Mouse (Mus musculus): ENCODE data around the gene Adamtsl4. TPM values are rescaled to one million over a fixed set of nuclear protein-coding genes. Genes with fewer than 3 reads are reported as not detected.

Adamtsl4 gene
- polyA plus RNA-seq, 1 experiment from 2014 or later, result 3.8 TPM

GRCm38 (mm10) chr3:95636072-95636471, 51.6 kb downstream of the Adamtsl4 start:
- no peak for DNase-seq (ENCODE audit: low spot score)
- H3K4me1 ChIP-seq (ENCODE audit: control insufficient read depth, insufficient read depth, low read length), result no peaks in the 10 kb centered on the region
- peaks cover 75% of the 10 kb centered on the region for H3K36me3 ChIP-seq (ENCODE audit: control insufficient read depth, insufficient read depth, low read length)
- H3K4me3 ChIP-seq (ENCODE audit: low read depth, low read length), result no peak overlapping the region
- ATAC-seq (ENCODE audit: low read depth), result no peak
- H3K4me2 ChIP-seq (ENCODE audit: low read depth, low read length), result no peak overlapping the region
- H3K27me3 ChIP-seq (replicated peaks; ENCODE audit: control insufficient read depth, insufficient read depth, low read length), result no peaks in the 10 kb centered on the region
- H3K9me3 ChIP-seq (ENCODE audit: control insufficient read depth, low read length), result no peaks in the 10 kb centered on the region
- no peak overlapping the region for H3K9ac ChIP-seq (ENCODE audit: low read depth, low read length)
- 88% methylated on average over 4 of the region's 4 CpGs for WGBS
- H3K27ac ChIP-seq (replicated peaks; ENCODE audit: low read depth, low read length), result no peak overlapping the region

GRCm38 (mm10) chr3:95635636-95636035, 52.1 kb downstream of the Adamtsl4 start:
- ATAC-seq (ENCODE audit: low read depth), result no peak
- DNase-seq (ENCODE audit: low spot score), result no peak
- WGBS, result 75% methylated on average over 4 of the region's 4 CpGs
- Histone ChIP-seq H3K4me3 (ENCODE audit: low read depth, low read length) (no peak overlapping the region), H3K27me3 (replicated peaks; ENCODE audit: control insufficient read depth, insufficient read depth, low read length) (no peaks in the 10 kb centered on the region), H3K27ac (replicated peaks; ENCODE audit: low read depth, low read length) (no peak overlapping the region), H3K9ac (ENCODE audit: low read depth, low read length) (no peak overlapping the region), H3K36me3 (ENCODE audit: control insufficient read depth, insufficient read depth, low read length) (peaks cover 79% of the 10 kb centered on the region), H3K4me1 (ENCODE audit: control insufficient read depth, insufficient read depth, low read length) (no peaks in the 10 kb centered on the region), H3K4me2 (ENCODE audit: low read depth, low read length) (no peak overlapping the region), H3K9me3 (ENCODE audit: control insufficient read depth, low read length) (no peaks in the 10 kb centered on the region)

GRCm38 (mm10) chr3:95632648-95633588, 54.8 kb downstream of the Adamtsl4 start:
- no peaks in the 10 kb centered on the region for H3K27me3 ChIP-seq (replicated peaks; ENCODE audit: control insufficient read depth, insufficient read depth, low read length)
- H3K9me3 ChIP-seq (ENCODE audit: control insufficient read depth, low read length), result no peaks in the 10 kb centered on the region
- no peak overlapping the region for H3K4me2 ChIP-seq (ENCODE audit: low read depth, low read length)
- ATAC-seq (ENCODE audit: low read depth), result no peak
- 75% methylated on average over 12 of the region's 12 CpGs for WGBS
- no peaks in the 10 kb centered on the region for H3K4me1 ChIP-seq (ENCODE audit: control insufficient read depth, insufficient read depth, low read length)
- peaks cover 93% of the 10 kb centered on the region for H3K36me3 ChIP-seq (ENCODE audit: control insufficient read depth, insufficient read depth, low read length)
- no peak overlapping the region for H3K27ac ChIP-seq (replicated peaks; ENCODE audit: low read depth, low read length)
- no peak overlapping the region for H3K9ac ChIP-seq (ENCODE audit: low read depth, low read length)
- no peak overlapping the region for H3K4me3 ChIP-seq (ENCODE audit: low read depth, low read length)
- DNase-seq (ENCODE audit: low spot score), result peak; percentile 40

GRCm38 (mm10) chr3:95631304-95631703, 56.4 kb downstream of the Adamtsl4 start:
- 78% methylated on average over 6 of the region's 6 CpGs for WGBS
- DNase-seq (ENCODE audit: low spot score) (no peak), ATAC-seq (ENCODE audit: low read depth) (no peak)
- H3K9me3 ChIP-seq (ENCODE audit: control insufficient read depth, low read length), result no peaks in the 10 kb centered on the region
- no peak overlapping the region for H3K4me2 ChIP-seq (ENCODE audit: low read depth, low read length)
- H3K4me3 ChIP-seq (ENCODE audit: low read depth, low read length), result no peak overlapping the region
- no peak overlapping the region for H3K9ac ChIP-seq (ENCODE audit: low read depth, low read length)
- H3K27me3 ChIP-seq (replicated peaks; ENCODE audit: control insufficient read depth, insufficient read depth, low read length), result no peaks in the 10 kb centered on the region
- peaks cover under 1% of the 10 kb centered on the region; the same call in 1 of the 2 replicates for H3K4me1 ChIP-seq (ENCODE audit: control insufficient read depth, insufficient read depth, low read length)
- no peak overlapping the region for H3K27ac ChIP-seq (replicated peaks; ENCODE audit: low read depth, low read length)
- H3K36me3 ChIP-seq (ENCODE audit: control insufficient read depth, insufficient read depth, low read length), result peaks cover 96% of the 10 kb centered on the region

GRCm38 (mm10) chr3:95630856-95631255, 56.9 kb downstream of the Adamtsl4 start:
- no peak overlapping the region for H3K9ac ChIP-seq (ENCODE audit: low read depth, low read length)
- H3K4me1 ChIP-seq (ENCODE audit: control insufficient read depth, insufficient read depth, low read length), result peaks cover 5% of the 10 kb centered on the region
- H3K36me3 ChIP-seq (ENCODE audit: control insufficient read depth, insufficient read depth, low read length), result peaks cover 91% of the 10 kb centered on the region
- 79% methylated on average over 3 of the region's 3 CpGs for WGBS
- H3K4me2 ChIP-seq (ENCODE audit: low read depth, low read length), result no peak overlapping the region
- no peak overlapping the region for H3K27ac ChIP-seq (replicated peaks; ENCODE audit: low read depth, low read length)
- H3K4me3 ChIP-seq (ENCODE audit: low read depth, low read length), result no peak overlapping the region
- no peak for ATAC-seq (ENCODE audit: low read depth)
- no peaks in the 10 kb centered on the region for H3K27me3 ChIP-seq (replicated peaks; ENCODE audit: control insufficient read depth, insufficient read depth, low read length)
- H3K9me3 ChIP-seq (ENCODE audit: control insufficient read depth, low read length), result no peaks in the 10 kb centered on the region
- no peak for DNase-seq (ENCODE audit: low spot score)

GRCm38 (mm10) chr3:95629755-95630154, 58.0 kb downstream of the Adamtsl4 start:
- H3K4me3 ChIP-seq (ENCODE audit: low read depth, low read length), result no peak overlapping the region
- ATAC-seq (ENCODE audit: low read depth) (no peak), DNase-seq (ENCODE audit: low spot score) (no peak)
- 77% methylated on average over 4 of the region's 4 CpGs for WGBS
- H3K27ac ChIP-seq (replicated peaks; ENCODE audit: low read depth, low read length), result no peak overlapping the region
- no peaks in the 10 kb centered on the region for H3K9me3 ChIP-seq (ENCODE audit: control insufficient read depth, low read length)
- peaks cover 80% of the 10 kb centered on the region for H3K36me3 ChIP-seq (ENCODE audit: control insufficient read depth, insufficient read depth, low read length)
- peaks cover 5% of the 10 kb centered on the region for H3K4me1 ChIP-seq (ENCODE audit: control insufficient read depth, insufficient read depth, low read length)
- H3K27me3 ChIP-seq (replicated peaks; ENCODE audit: control insufficient read depth, insufficient read depth, low read length), result no peaks in the 10 kb centered on the region
- no peak overlapping the region for H3K4me2 ChIP-seq (ENCODE audit: low read depth, low read length)
- no peak overlapping the region for H3K9ac ChIP-seq (ENCODE audit: low read depth, low read length)

- H3K4me1 ChIP-seq (ENCODE audit: control insufficient read depth, insufficient read depth, low read length), result peaks cover 5% of the 10 kb centered on the region
- no peak for ATAC-seq (ENCODE audit: low read depth)
- WGBS, result 94% methylated on average over 5 of the region's 5 CpGs
- H3K9me3 ChIP-seq (ENCODE audit: control insufficient read depth, low read length), result no peaks in the 10 kb centered on the region
- H3K27ac ChIP-seq (replicated peaks; ENCODE audit: low read depth, low read length), result no peak overlapping the region
- peaks cover 62% of the 10 kb centered on the region for H3K36me3 ChIP-seq (ENCODE audit: control insufficient read depth, insufficient read depth, low read length)
- DNase-seq (ENCODE audit: low spot score), result no peak
- no peak overlapping the region for H3K9ac ChIP-seq (ENCODE audit: low read depth, low read length)
- no peak overlapping the region for H3K4me3 ChIP-seq (ENCODE audit: low read depth, low read length)
- no peaks in the 10 kb centered on the region for H3K27me3 ChIP-seq (replicated peaks; ENCODE audit: control insufficient read depth, insufficient read depth, low read length)
- H3K4me2 ChIP-seq (ENCODE audit: low read depth, low read length), result no peak overlapping the region
Measured at GRCm38 (mm10) chr3:95627763-95628162, 60.0 kb downstream of the Adamtsl4 start.
